In the genomic region with DNA sequence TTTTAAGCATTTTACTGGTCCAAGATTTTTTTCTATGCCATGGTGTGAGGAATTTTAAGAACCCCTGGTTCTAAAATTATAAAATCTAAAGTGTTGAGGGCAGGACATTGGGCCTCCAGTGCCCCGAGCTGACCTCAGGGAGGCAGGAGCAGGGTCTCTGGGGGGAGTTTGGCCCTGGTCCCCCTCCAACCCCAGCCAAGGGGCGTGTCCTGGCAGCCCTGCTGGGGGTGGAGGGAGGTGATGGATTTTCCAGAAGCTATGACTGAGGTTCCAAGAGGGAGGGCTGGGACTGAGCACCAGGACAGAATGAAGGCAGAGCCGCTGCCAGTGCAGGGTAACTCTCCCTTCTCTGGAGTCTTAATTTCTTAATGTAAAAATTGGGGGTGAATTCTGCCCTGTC, we compare ENCODE assay signal across 29 mouse cellular contexts. TPM values are rescaled to one million over a fixed set of nuclear protein-coding genes. Genes with fewer than 3 reads are reported as not detected.
"Had no signal": no experiment of that assay in that cellular context is flagged by ENCODE, and none has a peak within 500 bp of the region (broad histone marks: within the 10 kb centered on the region; RNA-seq: fewer than 3 reads in every experiment).

No protein-coding gene starts in this region.

- H3K9ac ChIP-seq: forebrain, postnatal 0 days; heart, embryonic 13.5 days; heart, embryonic 15.5 days; hindbrain, embryonic 13.5 days; hindbrain, embryonic 15.5 days; kidney, embryonic 15.5 days; limb, embryonic 13.5 days; limb, embryonic 15.5 days; liver, embryonic 12.5 days had no signal

- ATAC-seq: forebrain, postnatal 0 days; hindbrain, postnatal 0 days; intestine, embryonic 16.5 days; liver, embryonic 12.5 days had no signal

- H3K27ac ChIP-seq: heart, adult 2 months; heart, embryonic 13.5 days; heart, embryonic 15.5 days; hindbrain, embryonic 13.5 days; hindbrain, embryonic 15.5 days; hindbrain, postnatal 0 days; kidney, embryonic 15.5 days; kidney, postnatal 0 days; limb, embryonic 13.5 days; limb, embryonic 15.5 days; liver, embryonic 12.5 days had no signal

- H3K4me2 ChIP-seq: heart, embryonic 11.5 days; heart, embryonic 13.5 days; heart, embryonic 15.5 days; hindbrain, embryonic 13.5 days; hindbrain, embryonic 15.5 days; kidney, embryonic 15.5 days; limb, embryonic 13.5 days; limb, embryonic 15.5 days; liver, embryonic 12.5 days had no signal

- H3K4me3 ChIP-seq: heart, adult 2 months; heart, embryonic 13.5 days; heart, embryonic 15.5 days; hindbrain, embryonic 13.5 days; hindbrain, embryonic 15.5 days; kidney, embryonic 15.5 days; limb, embryonic 13.5 days; limb, embryonic 15.5 days; liver, embryonic 12.5 days had no signal

- DNase-seq: forebrain, postnatal 0 days; heart, adult 11 months; heart, adult 2 months; heart, postnatal 14 days; heart, postnatal 36 days; kidney, adult 11 months; kidney, adult 2 months; kidney, adult 9 months; kidney, postnatal 14 days; kidney, postnatal 36 days; layer of hippocampus, adult 9-11 months; layer of hippocampus, postnatal 36 days; left cerebral cortex, postnatal 4 days had no signal

- H3K36me3 ChIP-seq: heart, embryonic 13.5 days; heart, embryonic 15.5 days; hindbrain, embryonic 15.5 days; kidney, embryonic 15.5 days; limb, embryonic 13.5 days; limb, embryonic 15.5 days; liver, embryonic 12.5 days had no signal

- H3K9me3 ChIP-seq: heart, embryonic 13.5 days; heart, embryonic 15.5 days; hindbrain, embryonic 13.5 days; hindbrain, embryonic 15.5 days; kidney, embryonic 15.5 days; limb, embryonic 13.5 days; limb, embryonic 15.5 days had no signal

RNA-seq across cellular contexts. Expression of gene Cilp2, which starts 9.5 kb away (rescaled TPM):
- total RNA-seq: hematopoietic stem cell, adult 5-6 weeks; liver, adult 2 months had no signal

RNA-seq across cellular contexts. Expression of gene Tssk6, which starts 24.0 kb away (rescaled TPM):
- total RNA-seq: gastrocnemius, postnatal 36 days; heart, postnatal 14 days; heart, postnatal 36 days; left cerebral cortex, adult 18-20 months; left cerebral cortex, postnatal 4 days; liver, adult 2 months had no signal

RNA-seq across cellular contexts. Expression of gene Yjefn3, which starts 24.5 kb away (rescaled TPM):
- total RNA-seq: hematopoietic stem cell, adult 5-6 weeks had no signal

RNA-seq across cellular contexts. Expression of gene Pbx4, which starts 45.7 kb away (rescaled TPM):
- total RNA-seq: gastrocnemius, postnatal 36 days; heart, postnatal 36 days had no signal
